In the genomic region with DNA sequence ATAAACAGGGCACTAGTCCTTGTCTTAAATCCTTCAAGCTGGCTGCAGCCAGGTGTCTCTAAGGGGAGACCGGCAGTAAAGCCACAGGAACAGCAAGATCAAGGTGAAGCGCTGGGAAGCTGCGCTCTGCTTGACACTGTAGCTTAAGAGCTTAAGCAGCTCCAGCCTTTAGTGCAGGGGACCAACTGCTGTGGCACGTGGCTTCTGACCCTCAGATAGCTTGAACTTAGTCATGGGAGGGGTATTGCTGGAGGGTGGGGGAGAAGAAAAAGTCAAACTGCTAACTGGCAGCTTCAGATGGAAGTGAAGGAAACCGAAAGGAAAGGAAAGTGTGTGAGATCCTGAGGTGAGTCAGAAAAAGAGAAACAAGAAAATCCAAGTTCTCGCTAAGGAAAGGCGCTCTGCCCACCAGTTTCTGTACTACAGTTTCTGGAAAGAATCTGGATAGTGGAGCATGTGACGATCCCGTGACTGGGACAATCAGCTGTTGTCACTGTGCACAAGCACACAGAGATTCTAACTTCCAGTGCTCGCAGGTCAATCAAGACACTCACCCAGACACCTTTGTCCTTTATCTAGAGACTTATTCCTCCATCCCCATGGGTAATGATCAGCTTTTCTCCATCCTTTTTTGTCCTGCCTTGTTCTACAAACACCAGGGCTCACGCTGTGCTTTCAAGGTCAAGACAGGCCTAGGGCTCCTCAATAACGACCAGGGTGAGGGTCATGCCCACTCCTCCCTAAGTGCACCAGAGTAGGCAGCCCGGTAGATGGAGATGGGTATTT, we compare ENCODE assay signal across 11 mouse cellular contexts. TPM values are rescaled to one million over a fixed set of nuclear protein-coding genes. Genes with fewer than 3 reads are reported as not detected.
DNase-seq lines count a peak whose midpoint lies in the region; ATAC-seq lines count a peak whose summit lies in the region.
"Had no signal": no experiment of that assay in that cellular context is flagged by ENCODE, and none has a peak within 500 bp of the region (broad histone marks: within the 10 kb centered on the region; RNA-seq: fewer than 3 reads in every experiment).

No protein-coding gene starts in this region.

- H3K9me3 ChIP-seq in embryonic facial prominence, embryonic 13.5 days = no peaks in the 10 kb centered on the region
- no peaks in the 10 kb centered on the region for H3K9me3 ChIP-seq in hindbrain, embryonic 16.5 days (ENCODE audit: control insufficient read depth, low read length)
- H3K9me3 ChIP-seq in neural tube, embryonic 13.5 days = no peaks in the 10 kb centered on the region

- DNase-seq in left cerebral cortex, adult 18-20 months (ENCODE audit: low spot score in 2 of 2) = peak; percentile 30 to 43
- DNase-seq in left cerebral cortex, postnatal 4 days = no peak
- no peak for DNase-seq in liver
- no peak for DNase-seq in gastrocnemius, postnatal 25 days
- DNase-seq in gastrocnemius, adult 8-10 months (ENCODE audit: low spot score in 2 of 2) = no peak
- DNase-seq: adrenal gland, postnatal 36 days; heart, postnatal 10 days; layer of hippocampus, postnatal 36 days had no signal

- H3K9ac ChIP-seq in embryonic facial prominence, embryonic 13.5 days = 0 out of 2 replicates have a peak overlapping the region, but pooled peaks have one; percentile 70
- peak overlapping the region; percentile 66; the same call in 1 of the 2 replicates for H3K9ac ChIP-seq in hindbrain, embryonic 16.5 days (ENCODE audit: low read depth, low read length)
- peak overlapping the region; percentile 76 for H3K9ac ChIP-seq in neural tube, embryonic 13.5 days

- intact Hi-C loops in left cerebral cortex, postnatal 4 days (cut with DNase I) = no loop called here

- H3K4me2 ChIP-seq in embryonic facial prominence, embryonic 13.5 days = peak overlapping the region; percentile 96
- peak overlapping the region; percentile 81 for H3K4me2 ChIP-seq in hindbrain, embryonic 16.5 days (ENCODE audit: low read length)
- H3K4me2 ChIP-seq in neural tube, embryonic 13.5 days = peak overlapping the region; percentile 94

- H3K27me3 ChIP-seq in embryonic facial prominence, embryonic 13.5 days = peaks cover 38% of the 10 kb centered on the region
- H3K27me3 ChIP-seq in hindbrain, embryonic 16.5 days (replicated peaks; ENCODE audit: control insufficient read depth, insufficient read depth, low read length) = no peaks in the 10 kb centered on the region; the same call in none of the 2 replicates
- peaks cover 23% of the 10 kb centered on the region for H3K27me3 ChIP-seq in neural tube, embryonic 13.5 days

- 29% methylated on average over 13 of the region's 13 CpGs for WGBS in embryonic facial prominence, embryonic 13.5 days
- 35% methylated on average over 13 of the region's 13 CpGs for WGBS in hindbrain, embryonic 16.5 days
- WGBS in neural tube, embryonic 13.5 days = 35% methylated on average over 13 of the region's 13 CpGs

- peaks cover 16% of the 10 kb centered on the region; the same call in 1 of the 2 replicates for H3K4me1 ChIP-seq in embryonic facial prominence, embryonic 13.5 days
- H3K4me1 ChIP-seq in hindbrain, embryonic 16.5 days (ENCODE audit: control insufficient read depth, insufficient read depth, low read depth, low read length) = peaks cover 7% of the 10 kb centered on the region
- H3K4me1 ChIP-seq in neural tube, embryonic 13.5 days (replicated peaks) = peaks cover 30% of the 10 kb centered on the region

- H3K36me3 ChIP-seq in embryonic facial prominence, embryonic 13.5 days = no peaks in the 10 kb centered on the region
- no peaks in the 10 kb centered on the region for H3K36me3 ChIP-seq in hindbrain, embryonic 16.5 days (ENCODE audit: control insufficient read depth, insufficient read depth, low read length)
- no peaks in the 10 kb centered on the region for H3K36me3 ChIP-seq in neural tube, embryonic 13.5 days

- H3K4me3 ChIP-seq in embryonic facial prominence, embryonic 13.5 days = peak overlapping the region; percentile 55
- peak overlapping the region; percentile 48 for H3K4me3 ChIP-seq in hindbrain, embryonic 16.5 days (ENCODE audit: low read length)
- peak overlapping the region; percentile 64 for H3K4me3 ChIP-seq in neural tube, embryonic 13.5 days

- no peak for ATAC-seq in embryonic facial prominence, embryonic 13.5 days (ENCODE audit: insufficient number of reproducible peaks, insufficient read depth, low FRiP score, low TSS enrichment, low read depth)
- ATAC-seq in hindbrain, embryonic 16.5 days = no peak
- no peak for ATAC-seq in neural tube, embryonic 13.5 days (ENCODE audit: low read depth)

- no peak overlapping the region for H3K27ac ChIP-seq in embryonic facial prominence, embryonic 13.5 days
- H3K27ac ChIP-seq in hindbrain, embryonic 16.5 days (ENCODE audit: low read depth, low read length) = no peak overlapping the region
- H3K27ac ChIP-seq in neural tube, embryonic 13.5 days (replicated peaks) = no peak overlapping the region

RNA-seq across cellular contexts. Expression of a gene that starts 2.2 kb away (rescaled TPM):
- 10 to 100 TPM; 46.1 to 58.6 TPM for total RNA-seq in left cerebral cortex, adult 18-20 months (2021)
- total RNA-seq in left cerebral cortex, postnatal 4 days (2021) = 10 to 100 TPM; 67.3 to 77.5 TPM
- 2.1 and 2.2 TPM in 2 replicates for polyA plus RNA-seq in embryonic facial prominence, embryonic 13.5 days (2015; fragmentation: Nextera tagmentation; extraction: Ambion mirVana)
- polyA plus RNA-seq in hindbrain, embryonic 16.5 days (2015; fragmentation: Nextera tagmentation; extraction: Ambion mirVana) = 13.1 and 14.9 TPM in 2 replicates
- polyA plus RNA-seq in neural tube, embryonic 13.5 days (2015; fragmentation: Nextera tagmentation; extraction: Ambion mirVana) = 8.0 and 10.2 TPM in 2 replicates
- under 1 TPM; 0.15 to 0.46 TPM for total RNA-seq in gastrocnemius, postnatal 25 days (2021)
- total RNA-seq in gastrocnemius, adult 8-10 months (2022) = under 1 TPM; 0.11 to 0.15 (median 0.13) TPM

Comparison
In these comparisons a context has a peak if more than half of its experiments do, and no peak if none do; other contexts are left out.
1. DNase-seq: peak in left cerebral cortex, adult 18-20 months (2 of 2); none in left cerebral cortex, postnatal 4 days (single experiment), liver (single experiment), gastrocnemius, postnatal 25 days (single experiment) and gastrocnemius, adult 8-10 months (0 of 2).
2. RNA of a gene that starts 2.2 kb away (total RNA-seq): 67.3 to 77.5 TPM in left cerebral cortex, postnatal 4 days and 46.1 to 58.6 TPM in left cerebral cortex, adult 18-20 months; 0.15 to 0.46 TPM in gastrocnemius, postnatal 25 days and 0.11 to 0.15 TPM in gastrocnemius, adult 8-10 months; every median in the first group is over 10 times any median in the second.
3. Peak in every context shown above with its lines, with median percentiles within 50 percentile points of each other: H3K4me2 ChIP-seq, H3K4me3 ChIP-seq and H3K9ac ChIP-seq.